ENCODE assay signal across 8 mouse cellular contexts in the genomic region with DNA sequence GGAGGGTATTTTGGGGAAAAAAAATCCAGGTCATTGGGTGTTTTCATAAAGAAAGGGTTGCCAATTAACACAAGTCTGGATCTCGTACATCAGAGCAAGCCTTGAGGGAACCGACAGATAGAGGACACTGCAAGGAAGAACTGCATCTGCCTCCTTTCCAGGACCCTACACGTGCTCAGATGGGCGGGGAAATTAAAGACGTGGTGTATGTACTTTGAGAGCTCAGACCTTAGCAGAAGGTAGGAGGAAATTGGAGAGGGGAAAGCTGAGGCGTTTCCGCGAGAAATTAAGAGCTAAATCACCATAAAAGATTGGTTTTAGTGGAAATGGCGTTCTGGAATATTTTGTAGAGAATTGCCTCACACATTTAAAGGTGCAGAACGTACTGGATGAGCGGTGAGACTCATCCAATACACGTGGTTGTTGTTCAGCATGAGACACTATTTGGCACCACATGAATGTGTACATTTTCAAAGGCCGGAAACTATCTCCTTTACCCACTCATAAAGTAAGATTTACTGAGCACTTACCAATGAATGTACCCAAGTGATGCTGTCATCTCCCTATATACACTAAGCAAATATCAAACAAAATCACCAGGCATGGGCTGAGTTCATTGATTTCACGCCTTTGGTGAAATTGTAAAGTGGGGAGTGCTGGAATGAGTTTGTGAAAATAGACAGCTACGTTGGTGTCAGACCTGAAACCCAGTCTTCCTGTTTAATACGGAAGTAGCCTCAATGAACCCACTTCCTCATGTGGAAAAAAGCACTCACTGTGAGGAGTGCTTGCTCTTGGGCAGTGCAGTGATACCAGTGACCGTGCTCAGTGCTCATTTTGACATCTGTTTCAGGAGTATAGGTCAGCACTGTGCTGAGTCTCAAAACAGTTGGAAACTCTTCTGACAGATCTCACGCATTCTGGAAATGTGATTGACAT. TPM values are rescaled to one million over a fixed set of nuclear protein-coding genes. Genes with fewer than 3 reads are reported as not detected.
DNase-seq lines count a peak whose midpoint lies in the region; ATAC-seq lines count a peak whose summit lies in the region.

No protein-coding gene starts in this region.

- peak; percentile 60 for ATAC-seq in activated CD4-positive, CD25-positive, alpha-beta regulatory T cell, adult 4 months

- H3K36me3 ChIP-seq in limb, embryonic 10.5 days: peaks cover 39% of the 10 kb centered on the region
- H3K36me3 ChIP-seq in midbrain, embryonic 10.5 days: peaks cover 39% of the 10 kb centered on the region

- DNase-seq in left cerebral cortex, postnatal 14 days (ENCODE audit: low spot score in 2 of 2): peak; percentile 34 to 41
- no peak for DNase-seq in left cerebral cortex, adult 11 months (ENCODE audit: low spot score)
- peak; percentile 6 for DNase-seq in forelimb bud, embryonic 11.5 days (ENCODE audit: low read depth, low spot score)
- DNase-seq in limb, embryonic 10.5 days (ENCODE audit: low spot score): peak; percentile 34
- DNase-seq in midbrain, embryonic 10.5 days (ENCODE audit: low spot score): peak; percentile 16
- DNase-seq in thymus, postnatal 36 days: peak; percentile 12 to 22
- DNase-seq in left cerebral cortex, postnatal 10 days (ENCODE audit: extremely low spot score in 1 of 2, low spot score in 2 of 2): no peak

- intact Hi-C loops in left cerebral cortex, postnatal 14 days (cut with DNase I): no loop called here
- intact Hi-C loops in left cerebral cortex, postnatal 10 days (cut with DNase I): no loop called here

- peak overlapping the region; percentile 86 for H3K4me3 ChIP-seq in limb, embryonic 10.5 days
- H3K4me3 ChIP-seq in midbrain, embryonic 10.5 days: peak overlapping the region; percentile 76

- peaks cover 18% of the 10 kb centered on the region for H3K4me1 ChIP-seq in limb, embryonic 10.5 days
- peaks cover 15% of the 10 kb centered on the region for H3K4me1 ChIP-seq in midbrain, embryonic 10.5 days

- no peaks in the 10 kb centered on the region for H3K9me3 ChIP-seq in limb, embryonic 10.5 days (replicated peaks)
- no peaks in the 10 kb centered on the region for H3K9me3 ChIP-seq in midbrain, embryonic 10.5 days (replicated peaks)

- peak overlapping the region; percentile 93 for H3K27ac ChIP-seq in limb, embryonic 10.5 days
- H3K27ac ChIP-seq in midbrain, embryonic 10.5 days (replicated peaks): peak overlapping the region; percentile 91

- H3K27me3 ChIP-seq in limb, embryonic 10.5 days (ENCODE audit: low read depth, poor library complexity, severe bottlenecking): no peaks in the 10 kb centered on the region
- no peaks in the 10 kb centered on the region for H3K27me3 ChIP-seq in midbrain, embryonic 10.5 days (ENCODE audit: low read depth, poor library complexity, severe bottlenecking)

- 40% methylated on average over 18 of the region's 18 CpGs for WGBS in limb, embryonic 10.5 days
- WGBS in midbrain, embryonic 10.5 days: 41% methylated on average over 18 of the region's 18 CpGs

RNA-seq across cellular contexts. Expression of a gene that starts 0.9 kb away (rescaled TPM):
- 10 to 100 TPM; 34.3 to 37.1 TPM for total RNA-seq in left cerebral cortex, postnatal 14 days (2021)
- polyA plus RNA-seq in activated CD4-positive, CD25-positive, alpha-beta regulatory T cell, adult 4 months (2017; shearing (Covaris generic)): 10 to 100 TPM; 81.7 to 94.8 TPM
- polyA plus RNA-seq in limb, embryonic 10.5 days (2016; fragmentation: Nextera tagmentation; extraction: Ambion mirVana): 40.3 and 43.4 TPM in 2 replicates
- polyA plus RNA-seq in midbrain, embryonic 10.5 days (2016; fragmentation: Nextera tagmentation; extraction: Ambion mirVana): 43.0 and 44.8 TPM in 2 replicates
- 10 to 100 TPM; 36.4 to 38.8 TPM for total RNA-seq in left cerebral cortex, postnatal 10 days (2021)

RNA-seq across cellular contexts. Expression of a gene that starts 1.8 kb away (rescaled TPM):
- total RNA-seq in left cerebral cortex, postnatal 14 days (2021): 10 to 100 TPM; 43.6 to 48.4 TPM
- 100 to 1,000 TPM; 119 to 123 TPM for polyA plus RNA-seq in activated CD4-positive, CD25-positive, alpha-beta regulatory T cell, adult 4 months (2017; shearing (Covaris generic))
- polyA plus RNA-seq in limb, embryonic 10.5 days (2016; fragmentation: Nextera tagmentation; extraction: Ambion mirVana): 137 and 140 TPM in 2 replicates
- 142 and 148 TPM in 2 replicates for polyA plus RNA-seq in midbrain, embryonic 10.5 days (2016; fragmentation: Nextera tagmentation; extraction: Ambion mirVana)
- total RNA-seq in left cerebral cortex, postnatal 10 days (2021): 10 to 100 TPM; 48.4 to 49.3 TPM

RNA-seq across cellular contexts. Expression of a gene that starts 29.2 kb away (rescaled TPM):
- 10 to 100 TPM; 18.3 to 21.2 TPM for total RNA-seq in left cerebral cortex, postnatal 14 days (2021)
- polyA plus RNA-seq in activated CD4-positive, CD25-positive, alpha-beta regulatory T cell, adult 4 months (2017; shearing (Covaris generic)): 10 to 100 TPM; 51.7 to 55.5 TPM
- 50.3 and 51.3 TPM in 2 replicates for polyA plus RNA-seq in limb, embryonic 10.5 days (2016; fragmentation: Nextera tagmentation; extraction: Ambion mirVana)
- 44.8 and 49.3 TPM in 2 replicates for polyA plus RNA-seq in midbrain, embryonic 10.5 days (2016; fragmentation: Nextera tagmentation; extraction: Ambion mirVana)
- total RNA-seq in left cerebral cortex, postnatal 10 days (2021): 10 to 100 TPM; 20.8 to 23.5 TPM

Comparison
In these comparisons a context has a peak if more than half of its experiments do, and no peak if none do; other contexts are left out.
1. DNase-seq: peak in left cerebral cortex, postnatal 14 days (2 of 2), forelimb bud, embryonic 11.5 days (single experiment), limb, embryonic 10.5 days (single experiment), midbrain, embryonic 10.5 days (single experiment) and thymus, postnatal 36 days (2 of 2); none in left cerebral cortex, adult 11 months (single experiment) and left cerebral cortex, postnatal 10 days (0 of 2).